Mouse (Mus musculus) splenic B cell, adult 2 months (primary cell): Measurements from ENCODE around the gene Gm45799.
A peak's percentile ranks its signal among the peaks of the same experiment; 100 is the strongest.

Experiments
- DNase-seq: peaks from one replicate; pipeline ENCODE4 v3.0.0-alpha.2; 2011; ENCODE audit warnings: low read depth, low spot score
- H3K27me3 ChIP-seq: 2 replicates; pipeline ENCODE4 v1.6.1; 2012; ENCODE audit warnings: mild to moderate bottlenecking, low read length, moderate library complexity, mixed read lengths; ENCODE audit not compliant: control insufficient read depth, poor library complexity, insufficient read depth, severe bottlenecking
- H3K36me3 ChIP-seq: 2 replicates; pipeline ENCODE4 v1.6.1; 2012; ENCODE audit warnings: mild to moderate bottlenecking, low read length, moderate library complexity, mixed read lengths; ENCODE audit not compliant: control insufficient read depth, poor library complexity, insufficient read depth, severe bottlenecking

Gene Gm45799

DNA sequence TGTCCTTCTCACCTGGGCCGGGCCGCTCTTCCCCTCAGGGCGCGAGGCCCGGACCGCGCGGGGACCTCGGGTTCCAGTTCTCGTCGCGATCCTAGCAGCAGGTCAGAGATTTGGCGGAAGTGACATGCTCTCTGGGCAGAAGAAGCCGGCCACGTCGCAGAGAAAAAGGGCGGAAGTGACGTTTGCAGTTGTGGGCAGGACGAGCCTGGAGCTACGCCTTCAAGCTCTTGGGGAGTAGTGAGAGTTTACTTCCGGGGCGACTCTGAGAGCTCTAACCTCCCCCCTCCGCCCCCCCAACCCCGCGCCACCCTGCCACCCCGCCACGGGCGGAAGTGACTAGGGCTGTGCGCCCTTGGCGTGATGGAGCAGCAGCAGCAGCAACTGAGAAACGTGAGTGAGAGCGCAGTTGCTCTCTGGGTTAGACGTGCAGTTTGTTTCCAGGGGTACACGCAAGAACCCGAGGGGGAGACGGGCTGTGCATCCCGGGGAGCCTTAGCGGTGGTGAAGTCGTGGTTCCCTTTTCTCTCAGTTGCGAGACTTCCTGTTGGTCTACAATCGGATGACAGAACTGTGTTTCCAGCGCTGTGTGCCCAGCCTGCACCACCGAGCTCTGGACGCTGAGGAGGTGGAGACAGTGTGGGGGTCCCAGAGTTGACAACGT, at the start of gene Gm45799, which contains the start of gene Arfip2:
Gm45799 (plus strand) TSS at position 320 of the 661 bp plus-strand sequence.
Arfip2 (minus strand) TSS at position 184 of the 661 bp plus-strand sequence.
- peak; percentile 99 for DNase-seq
- Histone ChIP-seq H3K27me3 (no peaks in the 10 kb centered on the region), H3K36me3 (peaks cover 5% of the 10 kb centered on the region; the same call in 1 of the 2 replicates)

- H3K36me3 ChIP-seq = no peaks in the 10 kb centered on the region
- peak; percentile 74 for DNase-seq
- no peaks in the 10 kb centered on the region for H3K27me3 ChIP-seq
Measured at GRCm38 (mm10) chr7:105602860-105603623, 37.3 kb upstream of the Gm45799 start.

DNA sequence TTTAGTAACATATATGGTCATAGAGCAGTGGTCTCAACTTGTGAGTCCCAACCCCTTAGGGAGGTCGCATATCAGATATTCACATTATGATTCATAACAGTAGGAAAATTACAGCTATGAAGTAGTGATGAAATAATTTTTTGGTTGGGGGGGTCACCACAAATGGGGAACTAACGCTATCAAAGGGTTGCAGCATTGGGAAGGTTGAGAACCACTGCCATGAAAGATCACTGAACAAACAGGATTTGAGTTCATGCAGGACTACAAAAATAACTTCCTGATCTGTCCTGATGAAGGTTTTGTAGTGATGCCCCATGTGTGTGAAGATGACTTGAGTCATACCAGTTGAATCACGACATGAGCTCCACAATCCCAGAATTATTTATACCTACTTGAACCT, 31.9 kb upstream of the Gm45799 start:
- no peak for DNase-seq
- H3K36me3 ChIP-seq = no peaks in the 10 kb centered on the region
- H3K27me3 ChIP-seq = no peaks in the 10 kb centered on the region

GRCm38 (mm10) chr7:105611767-105612166, 28.6 kb upstream of the Gm45799 start:
- no peak for DNase-seq
- no peaks in the 10 kb centered on the region for H3K36me3 ChIP-seq
- H3K27me3 ChIP-seq = no peaks in the 10 kb centered on the region

DNA sequence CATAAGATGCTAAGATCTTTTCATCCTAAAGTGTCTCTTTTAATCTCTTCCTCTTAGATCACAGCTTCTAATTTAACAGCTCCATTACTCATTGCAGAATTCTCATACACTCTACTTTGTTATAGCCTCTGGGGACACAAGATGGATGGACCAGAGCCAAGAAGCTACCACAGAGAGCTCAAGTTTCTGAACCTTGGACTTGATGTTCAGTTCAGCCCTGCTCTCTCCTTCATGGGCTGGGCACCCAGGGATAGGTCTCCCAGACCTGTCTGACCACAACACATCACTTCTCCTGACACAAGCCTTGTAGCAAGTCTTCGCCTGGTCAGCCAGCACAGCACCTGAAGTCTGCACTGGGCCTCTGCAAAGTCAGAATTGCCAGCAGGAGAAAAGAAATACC, 26.0 kb upstream of the Gm45799 start:
- DNase-seq = no peak
- Histone ChIP-seq H3K27me3 (no peaks in the 10 kb centered on the region), H3K36me3 (no peaks in the 10 kb centered on the region)

DNA sequence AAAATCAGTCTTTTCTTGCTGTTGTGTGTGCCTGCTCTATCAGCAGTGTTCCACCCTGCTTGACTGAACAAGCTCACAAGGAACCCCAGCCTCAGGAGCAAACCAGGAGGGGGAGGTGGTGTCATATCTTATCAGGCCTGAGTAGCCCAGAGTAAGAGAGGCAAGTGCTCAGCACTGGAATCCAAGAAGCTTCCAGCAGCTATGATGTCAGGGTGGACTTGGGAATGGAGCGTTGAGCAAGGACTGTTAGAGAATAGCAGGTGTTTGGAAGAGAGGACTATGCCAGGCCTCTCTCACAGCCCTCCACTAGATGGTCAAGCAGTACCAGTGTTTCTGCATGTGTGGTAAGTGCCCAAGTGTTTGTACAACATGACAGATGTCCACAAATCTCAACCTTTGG, 24.6 kb upstream of the Gm45799 start:
- Histone ChIP-seq H3K27me3 (no peaks in the 10 kb centered on the region), H3K36me3 (no peaks in the 10 kb centered on the region)
- DNase-seq = no peak

- DNase-seq = no peak
- Histone ChIP-seq H3K36me3 (no peaks in the 10 kb centered on the region), H3K27me3 (no peaks in the 10 kb centered on the region)
Measured at GRCm38 (mm10) chr7:105616561-105616960, 23.8 kb upstream of the Gm45799 start.

DNA sequence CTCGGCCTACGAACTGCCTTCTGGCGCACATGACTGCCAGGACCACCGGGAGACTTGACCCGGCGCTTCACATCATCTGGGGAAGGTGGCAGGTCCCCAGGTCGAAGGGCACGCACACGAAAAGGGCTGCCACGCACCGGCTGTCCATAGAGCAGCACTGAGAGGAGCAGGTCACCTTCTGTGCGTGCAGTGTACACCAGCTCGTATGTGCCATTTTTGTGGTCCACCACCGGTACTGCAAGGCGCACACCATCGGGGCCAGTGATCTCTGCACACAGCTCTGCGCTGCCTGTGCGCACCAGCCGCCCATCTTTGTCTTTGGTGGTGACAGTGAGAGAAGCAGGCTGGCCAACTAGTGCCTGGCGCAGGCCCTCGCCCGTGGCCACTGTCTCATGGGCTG, 22.5 kb upstream of the Gm45799 start:
- DNase-seq = no peak
- Histone ChIP-seq H3K36me3 (no peaks in the 10 kb centered on the region), H3K27me3 (no peaks in the 10 kb centered on the region)

GRCm38 (mm10) chr7:105619701-105620100, 20.7 kb upstream of the Gm45799 start:
- Histone ChIP-seq H3K36me3 (no peaks in the 10 kb centered on the region), H3K27me3 (no peaks in the 10 kb centered on the region)
- no peak for DNase-seq

- DNase-seq = no peak
- H3K27me3 ChIP-seq = no peaks in the 10 kb centered on the region
- no peaks in the 10 kb centered on the region for H3K36me3 ChIP-seq
Measured at GRCm38 (mm10) chr7:105621053-105621452, 19.3 kb upstream of the Gm45799 start.

DNA sequence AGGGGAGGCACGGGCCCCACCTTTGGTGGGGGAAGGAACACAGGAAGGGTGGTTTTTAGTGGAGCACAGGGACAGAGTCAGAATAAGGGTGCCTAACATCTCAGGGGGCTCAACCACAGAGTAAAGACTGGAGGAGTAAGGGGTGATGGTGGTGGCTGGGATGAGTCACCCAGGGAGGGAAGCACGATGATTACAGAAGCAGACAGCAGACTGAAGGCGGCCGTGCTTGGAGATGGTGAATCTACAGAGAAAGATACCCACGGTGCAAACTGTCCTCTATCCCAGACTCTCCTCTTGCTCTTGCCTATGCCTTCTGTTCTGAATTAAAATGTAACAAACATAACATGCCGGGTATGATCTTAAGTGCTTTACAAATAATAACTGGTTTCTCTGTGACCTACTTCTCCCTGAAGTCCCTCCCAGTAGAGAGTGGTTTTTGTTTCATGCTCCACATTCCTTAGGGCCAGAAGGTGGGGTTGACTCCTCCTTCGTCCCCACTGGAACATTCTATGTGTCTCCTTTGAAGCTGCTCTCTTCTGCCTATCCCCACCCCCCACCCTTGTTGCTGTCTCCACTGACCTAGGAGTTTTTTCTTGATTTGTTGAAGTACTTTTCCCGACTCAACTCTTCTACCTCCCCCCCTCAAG, 18.6 kb upstream of the Gm45799 start:
- Histone ChIP-seq H3K36me3 (no peaks in the 10 kb centered on the region), H3K27me3 (no peaks in the 10 kb centered on the region)
- no peak for DNase-seq

GRCm38 (mm10) chr7:105625397-105625796, 15.0 kb upstream of the Gm45799 start:
- Histone ChIP-seq H3K36me3 (no peaks in the 10 kb centered on the region), H3K27me3 (no peaks in the 10 kb centered on the region)
- no peak for DNase-seq

GRCm38 (mm10) chr7:105628633-105629032, 11.7 kb upstream of the Gm45799 start:
- Histone ChIP-seq H3K36me3 (no peaks in the 10 kb centered on the region), H3K27me3 (no peaks in the 10 kb centered on the region)
- DNase-seq = no peak

DNA sequence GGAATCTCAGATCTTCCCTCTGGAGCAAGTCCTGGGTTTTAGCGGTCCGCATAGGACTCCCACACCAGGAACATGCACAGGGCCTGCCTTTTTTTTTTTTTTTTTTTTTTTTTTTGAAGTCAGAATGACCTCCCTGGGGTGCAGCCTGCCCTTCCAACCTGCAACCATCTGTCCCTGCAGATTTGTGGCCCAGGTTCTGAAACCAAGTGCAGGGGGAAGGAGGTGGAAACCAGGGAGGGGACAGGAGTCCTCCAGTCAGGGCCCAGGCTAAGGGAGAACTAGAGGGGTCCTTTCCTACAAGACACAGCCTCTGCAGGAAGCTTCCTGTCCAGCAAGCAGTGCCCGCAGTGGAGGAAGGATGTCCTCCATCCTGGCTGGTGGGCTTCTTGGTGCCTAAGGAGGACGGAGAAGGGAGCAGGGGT, 7.8 kb upstream of the Gm45799 start:
- DNase-seq = peak; percentile 10
- Histone ChIP-seq H3K36me3 (no peaks in the 10 kb centered on the region; the same call in 1 of the 2 replicates), H3K27me3 (no peaks in the 10 kb centered on the region)
